Mouse (Mus musculus) heart, postnatal 4 days (tissue): Measurements from ENCODE around the gene Fbxo9. TPM values are rescaled to one million over a fixed set of nuclear protein-coding genes. Genes with fewer than 3 reads are reported as not detected.
A peak's percentile ranks its signal among the peaks of the same experiment; 100 is the strongest.
"Not testable (repeated sequence)": the region's sequence is repeated elsewhere in the genome, so short reads cannot be mapped to it uniquely, and the experiment has no call there.

ENCODE experiments used
- DNase-seq: peaks from one replicate; pipeline ENCODE4 v3.0.0; 2021
- total RNA-seq, 2 experiments: library from RNA; stranded (reverse); gene quantifications; 2 replicates each; pipeline ENCODE4 v1.2.3; 2021

The Fbxo9 gene
- total RNA-seq, 2 experiments from 2014 or later, result 67.6 to 72.3 TPM

DNA sequence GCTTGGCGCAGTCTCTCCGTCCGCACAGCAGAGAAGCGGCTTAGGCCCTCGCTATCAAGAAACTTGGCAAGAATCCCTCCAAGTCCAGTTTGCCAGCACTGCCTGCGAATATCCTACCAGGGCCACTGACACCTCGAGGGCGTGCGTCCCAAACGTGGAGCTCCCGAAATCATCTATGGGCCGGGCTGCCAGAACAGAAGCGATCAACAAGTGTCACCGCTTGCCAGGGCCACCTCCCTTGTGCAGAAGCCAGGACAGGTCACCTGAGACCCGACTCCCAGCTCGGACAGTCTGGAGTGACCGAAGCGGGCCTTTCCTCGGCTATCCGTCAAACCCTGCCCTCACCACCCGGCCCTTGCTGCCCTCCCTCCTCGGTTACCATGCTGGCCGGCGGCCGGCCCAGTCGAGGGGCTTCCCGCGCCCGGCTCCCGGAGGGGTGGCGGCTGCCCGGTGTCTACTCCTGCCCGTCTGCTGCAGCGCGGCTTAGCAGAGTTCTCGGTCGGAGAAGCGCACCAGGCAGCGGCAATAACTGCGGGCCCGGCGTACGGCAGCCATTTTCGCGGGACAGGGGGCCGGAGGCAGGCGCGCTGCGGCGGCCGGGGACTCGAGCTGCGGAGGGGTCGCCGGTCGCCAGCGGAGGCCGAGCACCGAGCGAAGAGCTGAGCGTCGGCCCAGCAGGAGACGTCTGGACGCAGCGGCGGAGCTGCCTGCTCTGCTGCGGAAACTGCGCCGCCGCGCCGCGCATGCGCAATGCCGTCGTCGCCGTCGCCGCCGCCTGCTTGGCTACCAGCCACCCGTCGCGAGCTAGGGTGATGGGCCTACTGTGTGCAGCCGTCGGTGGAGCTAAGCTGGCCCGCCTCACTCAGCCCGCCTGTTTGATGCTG is 711 bp downstream of the Fbxo9 start:
- DNase-seq, result peak; percentile 86

GRCm38 (mm10) chr9:78107582-78107911 is 1.3 kb downstream of the Fbxo9 start:
- no peak for DNase-seq

- DNase-seq, result no peak
These were observed 2.0 kb downstream of the Fbxo9 start for GRCm38 (mm10) chr9:78106821-78107220.

DNA sequence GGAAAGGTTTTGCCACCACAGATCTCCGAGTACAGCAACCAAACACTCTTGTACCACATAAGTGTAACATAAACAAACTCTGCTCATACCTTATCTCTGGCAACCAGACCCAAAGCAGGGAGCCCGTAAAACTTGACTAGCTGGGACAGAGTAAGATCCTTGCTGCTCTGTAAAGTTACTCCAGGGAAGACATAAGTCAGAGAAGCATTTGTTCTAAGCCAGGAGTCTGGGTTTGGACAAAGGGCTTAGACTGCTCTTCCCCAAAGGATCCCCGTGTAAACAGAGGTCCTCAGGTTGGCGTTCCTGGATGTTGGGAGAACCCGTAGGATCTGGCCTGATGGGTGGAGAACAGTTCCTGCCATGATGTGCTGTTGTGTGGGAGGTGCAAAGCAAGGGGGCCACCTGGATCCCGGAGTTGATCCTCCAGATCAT is 3.3 kb downstream of the Fbxo9 start:
- DNase-seq, result no peak

DNA sequence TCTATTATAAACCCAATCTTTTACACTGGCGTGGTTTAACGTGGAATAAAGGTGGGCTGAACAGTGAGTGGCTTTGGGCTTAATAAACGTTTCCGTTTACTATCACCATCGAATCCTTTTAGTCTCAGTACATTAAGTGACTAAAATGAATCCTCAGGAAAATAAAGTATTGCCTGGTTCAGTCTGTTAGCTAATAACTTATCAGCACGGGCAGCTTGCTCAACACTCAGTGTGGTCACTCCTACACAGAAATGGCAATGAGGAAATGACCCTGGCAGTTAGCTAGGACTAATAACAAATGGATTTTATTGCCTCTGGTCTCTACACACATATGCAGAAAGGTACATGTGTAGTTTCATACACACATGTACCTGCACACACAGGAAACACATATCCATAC is 3.9 kb downstream of the Fbxo9 start:
- no peak for DNase-seq

DNA sequence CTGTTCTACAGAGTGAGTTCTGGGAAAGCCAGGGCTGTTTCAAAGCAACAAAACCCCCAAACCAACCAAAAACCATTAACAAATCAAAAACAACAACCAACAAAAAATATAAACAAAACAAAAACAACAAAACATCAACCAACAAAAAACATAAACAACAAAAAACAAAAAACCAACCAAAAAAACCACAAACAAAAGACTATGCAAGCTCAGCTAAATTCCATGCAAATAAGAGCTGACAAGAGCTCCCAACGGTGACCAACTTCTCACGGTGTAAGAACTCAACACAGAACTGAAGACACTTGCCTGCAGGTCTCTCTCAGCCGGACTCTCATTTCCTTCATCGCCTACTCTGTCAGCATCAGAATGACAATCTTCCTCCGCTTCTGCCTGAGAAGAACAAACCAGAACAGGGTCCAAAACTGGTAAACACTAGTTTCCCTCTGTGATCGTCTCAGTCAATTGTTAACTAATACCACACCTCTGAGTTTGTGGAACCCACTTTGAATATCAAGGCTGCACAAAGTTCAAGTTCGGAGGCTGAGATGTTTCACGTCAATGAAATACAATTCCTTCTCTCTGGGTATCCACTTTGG is 4.8 kb downstream of the Fbxo9 start:
- DNase-seq, result no peak

DNA sequence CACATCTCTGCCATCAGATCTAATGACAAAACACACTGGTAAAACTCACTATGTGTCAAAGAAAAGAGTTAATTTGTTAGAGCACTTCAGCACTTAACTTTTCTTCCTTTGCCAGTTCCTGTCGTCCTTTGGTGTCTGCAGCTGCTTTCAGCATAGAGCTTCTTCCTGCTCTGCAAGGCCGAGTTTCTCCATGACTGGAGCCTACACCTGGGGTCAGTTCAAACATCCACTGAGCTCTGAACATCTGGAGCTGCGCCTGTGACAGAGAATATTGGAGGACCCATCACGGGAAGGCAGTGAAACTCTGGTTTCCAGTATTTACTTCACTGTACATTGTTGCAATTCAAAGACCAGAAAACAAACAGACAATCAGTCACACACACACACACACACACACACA is 7.4 kb downstream of the Fbxo9 start:
- DNase-seq, result no peak

DNA sequence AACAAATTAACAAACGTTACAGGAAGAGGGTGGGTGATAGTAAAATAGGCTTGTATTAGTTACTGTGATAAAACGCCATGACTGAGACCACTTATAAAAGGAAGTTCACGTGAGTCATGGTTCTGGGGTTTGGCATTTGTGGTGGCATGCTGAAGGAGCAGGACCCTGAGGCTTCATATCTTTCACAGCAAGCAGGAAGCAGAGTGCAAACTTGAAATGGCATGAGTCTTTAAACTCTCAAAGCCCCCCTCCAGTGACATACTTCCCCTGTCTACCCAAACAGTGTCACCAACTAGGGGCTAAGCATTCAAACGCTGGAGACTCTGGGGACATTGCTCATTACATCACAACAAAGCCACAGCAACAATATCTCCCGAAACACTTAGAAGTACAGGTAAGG is 7.9 kb downstream of the Fbxo9 start:
- no peak for DNase-seq

GRCm38 (mm10) chr9:78096376-78096775 is 12.5 kb downstream of the Fbxo9 start:
- no peak for DNase-seq

- DNase-seq, result no peak
These were observed 13.2 kb downstream of the Fbxo9 start for GRCm38 (mm10) chr9:78095686-78096085.

DNA sequence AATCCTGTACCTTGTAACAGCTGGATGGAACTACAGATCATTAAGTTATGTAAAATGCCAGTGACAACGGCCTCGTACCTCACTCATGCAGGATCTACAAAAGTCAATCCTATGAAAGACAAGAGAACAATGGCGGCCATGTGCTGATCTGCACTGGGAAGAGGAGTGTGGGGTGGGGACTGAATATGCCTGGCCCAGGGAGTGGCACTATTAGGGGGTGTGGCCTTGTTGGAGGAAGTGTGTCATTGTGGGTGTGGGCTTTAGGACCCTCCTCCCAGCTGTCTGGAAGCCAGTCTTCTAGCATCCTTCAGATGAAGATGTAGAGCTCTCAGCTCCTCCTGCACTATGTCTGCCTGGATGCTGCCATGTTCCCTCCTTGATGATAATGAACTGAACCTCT is 18.3 kb downstream of the Fbxo9 start:
- no peak for DNase-seq

DNA sequence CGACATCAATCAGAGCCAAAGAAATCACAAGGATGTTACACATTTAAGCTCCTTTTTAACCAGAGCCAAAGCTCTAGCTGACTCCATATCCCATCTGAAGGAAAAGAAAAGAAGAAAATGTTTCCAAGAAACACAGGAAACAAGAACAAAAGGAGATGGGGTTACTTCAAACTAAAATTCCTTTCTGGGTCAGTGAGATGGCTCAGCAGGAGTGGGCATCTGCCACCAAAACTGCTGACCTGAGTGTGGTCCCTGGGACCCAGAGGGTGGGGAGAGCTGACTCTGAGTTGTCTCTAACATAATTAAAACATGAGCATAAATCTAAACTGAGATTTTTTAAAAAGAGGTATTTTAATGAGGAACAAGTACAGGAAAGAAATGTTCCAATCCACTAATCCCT is 19.0 kb downstream of the Fbxo9 start:
- no peak for DNase-seq

- peak; percentile 16 for DNase-seq
These were observed 19.9 kb downstream of the Fbxo9 start for GRCm38 (mm10) chr9:78088971-78089370.

DNA sequence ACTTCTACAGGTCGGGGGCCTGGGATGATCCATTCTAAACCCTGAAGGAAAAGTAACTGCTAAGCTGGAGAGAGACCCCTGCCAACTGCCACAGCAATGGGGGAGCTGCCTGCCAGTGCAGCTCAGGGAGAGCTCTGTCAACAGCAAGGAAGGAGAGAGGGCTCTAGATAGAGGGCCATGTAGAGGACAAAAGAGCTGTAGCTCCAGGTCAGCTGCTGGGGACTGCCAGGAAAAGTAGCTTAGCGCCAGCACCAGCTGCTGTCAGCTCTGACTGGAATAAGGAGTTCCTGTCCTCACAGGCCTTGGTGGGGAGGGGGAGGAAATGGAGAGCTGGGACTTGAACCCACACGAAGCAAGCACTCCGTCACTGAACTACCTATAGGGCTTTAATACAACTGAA is 20.3 kb downstream of the Fbxo9 start:
- peak; percentile 30 for DNase-seq

DNA sequence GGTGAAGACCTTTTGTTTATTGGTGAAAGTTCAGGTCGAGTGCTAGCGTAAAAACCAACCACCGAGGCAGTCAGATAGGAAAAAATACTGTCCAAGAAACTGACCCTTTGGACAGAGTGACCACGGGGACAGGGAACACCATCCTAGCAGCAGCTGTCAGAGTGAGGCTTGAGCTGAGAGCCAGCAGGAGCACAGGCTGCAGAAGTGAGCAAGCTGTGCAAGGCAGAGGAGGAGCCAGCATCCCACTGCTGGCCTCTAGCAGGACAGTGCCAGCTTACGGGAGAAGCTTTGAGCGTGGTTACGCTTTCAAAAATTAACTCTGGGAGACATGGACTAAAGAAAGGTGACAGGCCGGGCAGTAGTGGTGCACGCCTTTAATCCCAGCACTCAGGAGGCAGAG is 21.1 kb downstream of the Fbxo9 start:
- DNase-seq, result no peak

DNA sequence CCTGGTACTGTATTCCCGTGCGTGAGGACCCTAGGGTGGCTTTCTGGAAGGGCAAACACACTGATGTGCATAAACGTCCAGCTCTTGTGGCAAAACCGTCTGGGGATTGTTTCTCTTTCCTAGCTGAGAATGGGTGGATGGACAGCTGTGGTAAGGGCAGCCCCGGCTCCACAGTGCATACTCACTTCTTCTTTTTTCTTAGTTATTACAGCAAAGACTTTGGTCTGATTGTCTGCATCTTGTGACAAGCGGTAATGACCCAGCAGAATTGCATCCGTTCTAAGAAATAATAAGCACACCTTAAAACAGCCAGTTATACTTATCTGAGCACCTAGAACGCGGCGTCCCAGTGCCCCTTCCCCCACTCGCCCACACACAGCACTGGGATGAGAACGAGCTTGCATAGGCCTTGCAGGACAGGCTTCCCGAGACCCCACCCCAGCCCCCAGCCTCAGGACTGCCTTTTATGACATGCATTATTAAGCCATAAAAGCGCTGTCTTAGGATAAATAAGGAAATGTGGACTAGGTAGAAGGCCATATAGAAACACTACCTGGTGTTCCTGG is 23.1 kb downstream of the Fbxo9 start:
- no peak for DNase-seq

DNA sequence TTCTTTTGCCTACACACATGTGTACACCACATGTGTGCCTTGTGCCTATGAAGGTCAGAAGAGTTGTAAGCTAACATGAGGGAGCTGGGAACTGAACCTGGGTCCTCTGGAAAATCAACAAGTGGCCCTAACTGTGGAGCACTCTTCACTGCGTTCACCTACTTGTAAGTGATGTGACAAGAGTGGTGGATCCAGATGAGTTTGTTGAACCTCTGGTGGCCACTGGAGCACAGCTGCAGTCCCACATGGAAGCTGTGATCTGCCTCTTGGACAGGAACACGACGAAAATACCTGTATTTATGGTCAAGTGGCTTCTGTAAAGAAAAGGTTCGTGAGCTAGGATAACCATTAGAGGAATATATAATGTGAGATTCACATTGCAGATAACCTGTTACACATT is 24.5 kb downstream of the Fbxo9 start:
- DNase-seq, result no peak

DNA sequence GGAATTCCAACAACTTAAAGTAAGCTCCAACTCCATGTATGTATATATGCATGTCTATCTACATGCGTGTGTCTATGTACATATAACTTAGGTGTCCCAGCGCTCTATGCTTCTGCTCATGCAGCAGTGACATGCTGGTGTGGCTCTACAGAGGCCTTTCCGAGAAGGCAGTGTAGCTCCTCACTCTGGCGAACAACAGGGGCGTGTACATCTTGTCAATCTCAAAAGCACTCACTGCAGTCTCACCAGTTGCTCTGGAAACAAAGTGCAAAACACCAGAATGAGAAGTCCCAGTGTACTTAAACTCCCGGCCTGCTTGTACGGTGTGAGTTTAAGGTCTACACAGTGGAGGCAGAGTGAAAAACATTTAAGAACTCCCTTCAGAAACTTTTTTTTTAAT is 27.0 kb downstream of the Fbxo9 start:
- DNase-seq, result no peak

GRCm38 (mm10) chr9:78078240-78078639 is 30.6 kb downstream of the Fbxo9 start:
- peak; percentile 24 for DNase-seq

GRCm38 (mm10) chr9:78075256-78075655 is 33.6 kb downstream of the Fbxo9 start:
- no peak for DNase-seq

DNA sequence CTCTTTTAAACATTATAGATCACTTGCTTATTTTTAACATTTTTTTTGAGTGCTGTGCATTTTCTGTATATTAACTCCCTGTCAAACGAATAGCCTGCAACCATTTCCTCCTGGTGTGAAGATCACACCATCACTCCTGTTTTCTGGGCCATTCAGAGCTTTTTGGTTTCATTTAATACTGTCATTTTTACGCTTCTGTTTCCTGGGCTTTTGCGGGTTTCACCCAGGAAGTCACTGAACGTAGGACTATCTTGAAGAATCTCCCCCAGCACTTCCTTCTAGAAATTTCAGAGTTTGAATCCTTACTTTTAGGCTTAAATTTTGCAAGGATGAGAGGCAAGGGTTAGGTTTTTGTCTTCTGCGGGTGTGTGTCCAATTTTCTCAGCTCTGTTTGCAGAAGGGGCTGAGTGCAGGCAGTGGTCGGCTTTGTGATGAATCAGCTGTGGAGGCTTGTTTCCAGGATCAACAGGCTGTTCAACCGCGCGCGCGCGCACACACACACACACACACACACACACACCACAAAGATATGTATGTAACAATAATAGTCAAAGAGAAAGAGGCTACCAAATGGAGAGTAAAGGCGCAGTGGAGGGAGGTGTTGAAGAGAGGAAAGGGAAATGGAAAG is 35.0 kb downstream of the Fbxo9 start:
- no peak for DNase-seq

GRCm38 (mm10) chr9:78073291-78073690 is 35.6 kb downstream of the Fbxo9 start:
- DNase-seq, result not testable (repeated sequence)

DNA sequence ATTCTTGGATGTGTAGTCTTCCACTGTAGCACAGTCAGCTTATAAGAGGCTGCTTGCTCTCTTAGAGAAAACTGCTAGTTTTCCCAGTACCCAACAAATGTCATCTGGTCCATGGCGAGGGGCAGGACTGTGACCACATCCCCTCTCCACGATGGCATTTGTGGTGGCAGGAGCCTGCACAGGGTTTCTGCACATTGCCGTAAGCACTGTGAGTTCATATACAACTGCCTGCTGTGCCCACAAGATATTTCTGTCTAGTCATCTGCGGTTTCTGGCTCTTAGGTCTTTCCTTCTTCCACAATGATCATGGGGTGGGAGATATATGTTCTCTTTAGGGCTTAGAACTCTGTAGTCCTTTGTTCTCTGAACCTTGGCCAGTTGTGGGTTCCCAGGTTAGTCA is 37.2 kb downstream of the Fbxo9 start:
- no peak for DNase-seq

DNA sequence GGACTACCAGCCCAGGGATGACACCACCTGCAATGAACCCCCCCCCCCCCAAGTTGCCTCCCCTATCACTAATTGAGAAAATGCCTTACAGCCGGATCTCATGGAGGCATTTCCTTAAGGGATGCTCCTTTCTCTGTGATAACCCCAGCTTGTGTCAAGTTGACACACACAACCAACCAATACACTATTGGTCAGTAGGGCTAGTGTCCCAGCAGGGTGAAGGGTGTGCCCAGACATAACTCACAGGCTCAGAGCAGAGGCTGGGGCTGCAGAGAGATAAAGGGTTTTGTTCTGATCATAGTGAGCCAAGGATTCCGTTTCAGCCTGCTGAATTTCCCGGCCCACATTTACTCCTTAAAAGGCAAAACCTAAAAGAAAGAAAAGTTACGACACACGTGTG is 38.4 kb downstream of the Fbxo9 start:
- DNase-seq, result no peak
